Mouse (Mus musculus) layer of hippocampus, postnatal 36 days (tissue): ENCODE measurements around the gene Sox18. TPM values are rescaled to one million over a fixed set of nuclear protein-coding genes. Genes with fewer than 3 reads are reported as not detected.

Experiments used
- DNase-seq, 2 experiments: peaks; one replicate each; pipeline ENCODE4 v3.0.0; 2022
- total RNA-seq, 2 experiments: library from RNA; stranded (reverse); gene quantifications; 2 replicates each; pipeline ENCODE4 v1.2.3; 2021

Gene Sox18
- total RNA-seq, 2 experiments from 2014 or later, result 8.3 to 11.1 TPM

GRCm38 (mm10) chr2:181646626-181647472 lies 24.6 kb downstream of the Sox18 start:
- DNase-seq, result no peak

- DNase-seq, result no peak
Measured at GRCm38 (mm10) chr2:181645666-181646065, 25.8 kb downstream of the Sox18 start.

- no peak for DNase-seq
Measured at GRCm38 (mm10) chr2:181644361-181644760, 27.1 kb downstream of the Sox18 start.

GRCm38 (mm10) chr2:181635865-181636264 lies 35.6 kb downstream of the Sox18 start:
- no peak for DNase-seq

- peak; percentile 24 to 36 for DNase-seq
Measured at GRCm38 (mm10) chr2:181632624-181633023, 38.8 kb downstream of the Sox18 start.

- no peak for DNase-seq
Measured at GRCm38 (mm10) chr2:181628471-181628870, 43.0 kb downstream of the Sox18 start.

- no peak for DNase-seq
Measured at GRCm38 (mm10) chr2:181623401-181623800, 48.0 kb downstream of the Sox18 start.

Other genes with a start within 250 kb of the Sox18 start
- 1 to 10 TPM; 5.8 to 6.2 TPM for gene Zbtb46, start 212.2 kb downstream of the Sox18 start, total RNA-seq
- not detected for gene Abhd16b, start 178.4 kb downstream of the Sox18 start, total RNA-seq
- 10 to 100 TPM; 77.7 to 87.1 TPM for gene Tpd52l2, start 174.5 kb downstream of the Sox18 start, total RNA-seq
- gene Dnajc5, start 151.2 kb downstream of the Sox18 start, total RNA-seq, result 100 to 1,000 TPM; 252 to 275 TPM
- 10 to 100 TPM; 59.6 to 60.7 TPM for gene Uckl1, start 86.7 kb downstream of the Sox18 start, total RNA-seq
- 10 to 100 TPM; 55.7 to 58.1 TPM for gene Prpf6, start 79.8 kb downstream of the Sox18 start, total RNA-seq
- gene Zfp512b, start 78.8 kb downstream of the Sox18 start, total RNA-seq, result 100 to 1,000 TPM in 1 of 2 experiments, 10 to 100 TPM in 1; 96.3 to 101 TPM
- gene Samd10, start 72.4 kb downstream of the Sox18 start, total RNA-seq, result 10 to 100 TPM; 14.3 to 16.4 TPM
- 1 to 10 TPM; 1.1 to 1.6 TPM for gene Gm29797, start 14.6 kb downstream of the Sox18 start, total RNA-seq
- gene Tcea2, start 8.7 kb upstream of the Sox18 start, total RNA-seq, result 10 to 100 TPM; 60.6 to 62.0 TPM
- 10 to 100 TPM; 44.0 to 44.1 TPM for gene Rgs19, start 22.3 kb upstream of the Sox18 start, total RNA-seq
- gene Lkaaear1, start 26.8 kb upstream of the Sox18 start, total RNA-seq, result not detected
- gene Oprl1, start 43.4 kb upstream of the Sox18 start, total RNA-seq, result 10 to 100 TPM; 47.7 to 56.7 TPM
- gene Myt1, start 91.7 kb upstream of the Sox18 start, total RNA-seq, result 10 to 100 TPM; 26.3 to 27.8 TPM
- 10 to 100 TPM; 87.3 to 91.1 TPM for gene Pcmtd2, start 166.2 kb upstream of the Sox18 start, total RNA-seq
- 10 to 100 TPM; 29.5 to 36.2 TPM for gene Polr3k, start 192.7 kb upstream of the Sox18 start, total RNA-seq